Mouse (Mus musculus) stomach, embryonic 15.5 days (tissue): ENCODE measurements at regions not wholly inside any gene's neighbourhood (a gene's known extent, or its start where the extent isn't known, plus 50 kb on each side); places are given as distances from the start of the nearest gene placed in this dataset.

Source experiments
- ATAC-seq: fragments of 200-750 bp; cut with Nextera tagmentation; 2 replicates; pipeline ENCODE4 v1.8.0; 2017; ENCODE audit warnings: low read depth, moderate number of reproducible peaks, moderate TSS enrichment; ENCODE audit not compliant: insufficient read depth, low FRiP score
- H3K27ac ChIP-seq: fragments of 300-500 bp; sonication (generic); 2 replicates; pipeline ENCODE4 v1.5.1; 2015; ENCODE audit warnings: mild to moderate bottlenecking, inconsistent platforms
- H3K27me3 ChIP-seq: fragments of 300-500 bp; sonication (generic); replicated peaks from 2 replicates; pipeline ENCODE4 v1.6.1; 2015; ENCODE audit warnings: inconsistent platforms
- H3K36me3 ChIP-seq: fragments of 300-500 bp; sonication (generic); 2 replicates; pipeline ENCODE4 v1.6.1; 2015; ENCODE audit warnings: inconsistent platforms
- H3K4me1 ChIP-seq: fragments of 300-500 bp; sonication (generic); 2 replicates; pipeline ENCODE4 v1.6.1; 2015; ENCODE audit warnings: inconsistent platforms
- H3K4me2 ChIP-seq: fragments of 300-500 bp; sonication (generic); 2 replicates; pipeline ENCODE4 v1.6.1; 2015; ENCODE audit warnings: mild to moderate bottlenecking, inconsistent platforms
- H3K4me3 ChIP-seq: fragments of 300-500 bp; sonication (generic); replicated peaks from 2 replicates; pipeline ENCODE4 v1.5.1; 2015; ENCODE audit warnings: inconsistent platforms
- H3K9ac ChIP-seq: fragments of 300-500 bp; sonication (generic); 2 replicates; pipeline ENCODE4 v1.6.1; 2015; ENCODE audit warnings: inconsistent platforms
- H3K9me3 ChIP-seq: fragments of 300-500 bp; sonication (generic); 2 replicates; pipeline ENCODE4 v1.6.1; 2016; ENCODE audit warnings: inconsistent platforms
- WGBS: fragments of 180-500 bp; shearing (Covaris S2); methylation state at CpG from one replicate; pipeline ENCODE4 v1.1.7; 2015; 5-methylcytosine and 5-hydroxymethylcytosine counted together

GRCm38 (mm10) chr13:44101161-44101560 is 316.6 kb downstream of the Cd83 start:
- ATAC-seq = no peak
- WGBS = 37% methylated on average over 6 of the region's 6 CpGs
- no peaks in the 10 kb centered on the region for H3K9me3 ChIP-seq
- H3K27me3 ChIP-seq = 0 out of 2 replicates have a peak, but pooled peaks cover 5% of the 10 kb centered on the region
- H3K4me1 ChIP-seq = no peaks in the 10 kb centered on the region
- no peak overlapping the region for H3K27ac ChIP-seq
- no peak overlapping the region for H3K9ac ChIP-seq
- H3K4me3 ChIP-seq = no peak overlapping the region
- H3K36me3 ChIP-seq = no peaks in the 10 kb centered on the region
- H3K4me2 ChIP-seq = peak overlapping the region; percentile 20

GRCm38 (mm10) chr13:44101806-44102205 is 317.2 kb downstream of the Cd83 start:
- H3K27ac ChIP-seq = no peak overlapping the region
- H3K4me3 ChIP-seq = no peak overlapping the region
- no peak overlapping the region for H3K9ac ChIP-seq
- H3K4me2 ChIP-seq = no peak overlapping the region
- H3K9me3 ChIP-seq = no peaks in the 10 kb centered on the region
- no peaks in the 10 kb centered on the region for H3K36me3 ChIP-seq
- WGBS = 79% methylated on average over 6 of the region's 6 CpGs
- H3K4me1 ChIP-seq = no peaks in the 10 kb centered on the region
- ATAC-seq = no peak
- H3K27me3 ChIP-seq = 0 out of 2 replicates have a peak, but pooled peaks cover 5% of the 10 kb centered on the region

- 62% methylated on average over 4 of the region's 4 CpGs for WGBS
- H3K27me3 ChIP-seq = 0 out of 2 replicates have a peak, but pooled peaks cover 5% of the 10 kb centered on the region
- no peak for ATAC-seq
- no peaks in the 10 kb centered on the region for H3K4me1 ChIP-seq
- no peak overlapping the region for H3K4me2 ChIP-seq
- H3K9me3 ChIP-seq = no peaks in the 10 kb centered on the region
- no peak overlapping the region for H3K4me3 ChIP-seq
- H3K36me3 ChIP-seq = no peaks in the 10 kb centered on the region
- H3K9ac ChIP-seq = no peak overlapping the region
- H3K27ac ChIP-seq = no peak overlapping the region
Measured at GRCm38 (mm10) chr13:44102257-44102656, 317.7 kb downstream of the Cd83 start.

- WGBS = 90% methylated on average over 7 of the region's 7 CpGs
- ATAC-seq = no peak
- no peak overlapping the region for H3K4me2 ChIP-seq
- no peak overlapping the region for H3K4me3 ChIP-seq
- no peaks in the 10 kb centered on the region for H3K4me1 ChIP-seq
- no peak overlapping the region for H3K9ac ChIP-seq
- H3K27me3 ChIP-seq = 0 out of 2 replicates have a peak, but pooled peaks cover 5% of the 10 kb centered on the region
- H3K36me3 ChIP-seq = no peaks in the 10 kb centered on the region
- no peak overlapping the region for H3K27ac ChIP-seq
- H3K9me3 ChIP-seq = no peaks in the 10 kb centered on the region
Measured at GRCm38 (mm10) chr13:44103340-44103739, 318.8 kb downstream of the Cd83 start.

DNA sequence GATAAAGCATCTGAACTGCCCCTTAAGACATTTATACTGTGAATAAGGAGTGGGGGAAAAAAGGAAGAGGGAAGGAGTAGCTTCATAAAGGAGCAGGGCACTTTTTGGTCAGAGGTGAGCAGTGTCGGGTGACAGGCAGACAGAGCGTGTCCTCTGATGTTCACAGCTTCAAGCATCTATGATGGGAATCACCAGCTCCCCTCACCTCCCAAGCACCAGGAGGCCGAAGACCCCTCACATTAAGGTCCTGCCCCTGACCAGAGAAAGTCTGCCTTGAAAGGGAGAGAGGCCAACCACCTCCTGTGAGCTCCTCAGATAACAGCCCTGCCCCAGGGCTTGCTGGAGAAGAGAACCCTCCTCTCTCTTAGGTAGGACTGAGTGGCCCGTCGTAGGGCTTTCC is 320.6 kb downstream of the Cd83 start:
- WGBS = 76% methylated on average over 5 of the region's 5 CpGs

DNA sequence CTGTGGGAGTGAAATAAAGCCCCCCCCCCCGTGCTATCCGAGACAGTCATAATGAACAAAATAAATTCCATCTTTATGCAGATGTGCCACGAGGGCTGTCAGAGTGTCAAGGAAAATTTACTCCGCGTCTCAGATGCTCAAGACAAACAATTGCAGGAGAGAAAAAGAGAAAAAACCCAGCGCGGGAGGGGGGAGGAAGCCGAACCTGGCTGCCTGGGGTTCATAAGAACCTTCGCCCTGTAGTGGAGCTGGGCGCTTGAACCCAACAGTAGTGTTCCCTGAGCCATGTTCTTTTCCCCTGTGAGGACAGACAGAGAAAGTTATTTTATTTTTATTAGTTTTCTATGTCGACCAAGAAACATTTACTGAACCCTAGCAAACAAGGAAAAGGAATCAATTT is 324.1 kb downstream of the Cd83 start:
- H3K4me1 ChIP-seq = no peaks in the 10 kb centered on the region
- H3K36me3 ChIP-seq = no peaks in the 10 kb centered on the region
- 78% methylated on average over 11 of the region's 11 CpGs for WGBS
- H3K4me2 ChIP-seq = no peak overlapping the region
- no peaks in the 10 kb centered on the region for H3K27me3 ChIP-seq
- no peaks in the 10 kb centered on the region for H3K9me3 ChIP-seq
- H3K27ac ChIP-seq = no peak overlapping the region
- H3K9ac ChIP-seq = no peak overlapping the region
- H3K4me3 ChIP-seq = no peak overlapping the region
- ATAC-seq = no peak

More for the DNA sequence above, 320.6 kb downstream of the Cd83 start:
- Histone ChIP-seq H3K9ac (no peak overlapping the region), H3K4me2 (no peak overlapping the region), H3K27ac (no peak overlapping the region), H3K4me1 (no peaks in the 10 kb centered on the region), H3K9me3 (no peaks in the 10 kb centered on the region), H3K36me3 (no peaks in the 10 kb centered on the region), H3K27me3 (0 out of 2 replicates have a peak, but pooled peaks cover 5% of the 10 kb centered on the region), H3K4me3 (no peak overlapping the region)
- no peak for ATAC-seq

DNA sequence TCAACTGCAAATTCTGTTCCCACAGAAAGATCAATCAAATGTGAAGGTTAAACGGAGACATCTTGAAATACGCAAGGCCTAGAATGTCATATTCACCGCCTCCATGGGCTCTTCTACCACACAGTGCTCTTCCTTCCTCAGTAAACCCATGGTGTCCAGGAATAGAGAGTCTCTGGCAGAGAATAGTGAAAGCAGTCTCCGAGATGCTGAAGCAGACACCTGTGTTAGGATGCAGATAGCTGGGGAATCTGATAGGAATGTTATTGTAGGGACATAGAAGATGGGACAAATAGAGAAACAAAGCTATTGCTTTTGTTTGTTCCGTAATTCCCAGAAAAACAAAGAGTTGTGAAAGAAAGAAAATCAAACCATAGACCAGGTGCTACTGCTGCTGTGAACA is 328.5 kb downstream of the Cd83 start:
- Histone ChIP-seq H3K9ac (no peak overlapping the region), H3K4me1 (no peaks in the 10 kb centered on the region), H3K27me3 (no peaks in the 10 kb centered on the region), H3K4me3 (no peak overlapping the region), H3K9me3 (no peaks in the 10 kb centered on the region), H3K36me3 (no peaks in the 10 kb centered on the region), H3K27ac (no peak overlapping the region), H3K4me2 (no peak overlapping the region)
- WGBS = 83% methylated on average over 5 of the region's 5 CpGs
- no peak for ATAC-seq

DNA sequence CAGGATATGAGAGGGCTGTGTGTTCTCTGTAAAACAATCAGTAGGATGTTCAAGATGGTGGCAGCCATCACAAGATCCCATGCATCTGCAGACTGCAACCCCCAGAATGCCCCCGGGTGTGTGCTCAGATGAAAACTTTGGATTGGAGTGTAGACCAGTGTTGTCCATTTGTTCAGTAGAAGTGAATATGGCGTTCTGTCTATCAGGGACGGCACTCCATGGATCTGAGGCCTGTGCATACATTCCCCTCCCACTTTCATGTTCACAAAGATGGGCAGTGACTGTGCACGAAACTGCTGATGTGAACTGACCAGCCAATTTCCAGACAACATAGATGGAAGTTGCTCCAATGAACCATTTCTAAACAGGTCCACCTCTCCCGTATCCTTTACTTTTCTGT is 330.3 kb downstream of the Cd83 start:
- Histone ChIP-seq H3K9me3 (no peaks in the 10 kb centered on the region), H3K4me2 (no peak overlapping the region), H3K27ac (no peak overlapping the region), H3K9ac (no peak overlapping the region), H3K36me3 (no peaks in the 10 kb centered on the region), H3K4me3 (no peak overlapping the region), H3K4me1 (no peaks in the 10 kb centered on the region), H3K27me3 (no peaks in the 10 kb centered on the region)
- no peak for ATAC-seq
- WGBS = 91% methylated on average over 5 of the region's 5 CpGs

DNA sequence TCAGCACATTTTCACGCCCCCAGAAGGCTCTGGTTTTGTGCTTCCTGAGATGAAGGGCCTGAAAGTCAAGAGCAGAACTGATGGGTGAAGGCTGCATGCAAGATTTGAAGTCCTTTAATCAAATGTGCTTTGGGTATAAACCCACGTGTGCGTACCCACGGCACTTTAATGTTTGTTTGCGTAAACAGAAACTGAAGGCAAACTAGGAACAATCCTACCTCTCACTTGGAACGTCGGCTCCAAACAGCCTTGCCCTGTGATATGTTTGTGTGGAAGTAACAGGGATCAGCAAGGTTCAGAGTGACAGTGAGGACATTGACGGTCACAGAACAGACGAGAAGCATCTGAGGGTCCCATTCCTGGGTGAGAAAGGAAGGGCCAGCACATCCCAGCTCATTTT is 333.3 kb downstream of the Cd83 start:
- no peak overlapping the region for H3K9ac ChIP-seq
- H3K4me3 ChIP-seq = no peak overlapping the region
- no peak overlapping the region for H3K4me2 ChIP-seq
- WGBS = 67% methylated on average over 9 of the region's 9 CpGs
- ATAC-seq = no peak
- H3K9me3 ChIP-seq = no peaks in the 10 kb centered on the region
- H3K27ac ChIP-seq = no peak overlapping the region
- no peaks in the 10 kb centered on the region for H3K27me3 ChIP-seq
- H3K4me1 ChIP-seq = no peaks in the 10 kb centered on the region
- no peaks in the 10 kb centered on the region for H3K36me3 ChIP-seq

DNA sequence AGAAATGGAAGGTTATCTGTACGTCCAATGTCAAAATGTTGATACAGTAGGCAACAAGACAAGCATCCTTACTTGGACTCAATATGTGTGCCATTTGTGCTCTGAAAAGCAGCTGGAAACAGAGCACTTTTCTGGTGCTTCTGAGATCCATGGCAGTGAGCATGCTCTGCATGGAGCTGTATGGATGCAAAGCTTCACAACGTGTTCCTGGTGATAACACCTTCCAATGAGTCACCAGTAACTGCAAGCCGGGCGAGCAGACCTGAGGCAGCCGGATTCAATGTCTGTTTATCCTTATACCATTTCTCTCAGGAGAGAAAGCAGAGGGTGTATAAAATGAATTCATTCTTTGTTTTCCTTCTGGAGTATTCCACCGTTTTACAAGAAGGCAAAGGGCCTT is 334.3 kb downstream of the Cd83 start:
- no peak overlapping the region for H3K4me3 ChIP-seq
- no peak overlapping the region for H3K27ac ChIP-seq
- no peak overlapping the region for H3K4me2 ChIP-seq
- no peak overlapping the region for H3K9ac ChIP-seq
- ATAC-seq = no peak
- H3K9me3 ChIP-seq = no peaks in the 10 kb centered on the region
- H3K4me1 ChIP-seq = no peaks in the 10 kb centered on the region
- no peaks in the 10 kb centered on the region for H3K36me3 ChIP-seq
- WGBS = 78% methylated on average over 6 of the region's 6 CpGs
- H3K27me3 ChIP-seq = no peaks in the 10 kb centered on the region

DNA sequence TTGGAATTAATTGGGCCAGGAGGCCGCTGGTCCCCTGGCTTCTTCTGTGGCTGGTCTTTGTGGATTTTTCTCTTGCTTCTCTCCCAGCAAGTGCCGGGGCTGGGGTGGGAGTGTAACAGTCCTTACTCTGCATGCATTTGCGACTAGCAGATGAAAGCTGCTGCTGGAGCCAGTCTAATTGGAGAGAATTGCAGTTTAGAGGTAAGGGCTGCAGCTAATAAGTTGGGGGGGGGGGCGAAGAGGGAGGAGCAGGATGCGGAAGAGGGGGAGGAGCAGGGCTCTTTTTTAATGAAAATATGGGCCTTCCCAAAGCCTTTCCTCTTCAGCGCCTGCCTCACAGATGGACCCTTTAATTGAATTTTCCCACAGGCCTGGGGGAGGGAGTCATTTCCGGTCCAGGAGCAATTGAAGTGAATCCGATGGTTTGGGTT is 336.7 kb downstream of the Cd83 start:
- Histone ChIP-seq H3K9me3 (no peaks in the 10 kb centered on the region), H3K36me3 (no peaks in the 10 kb centered on the region), H3K4me3 (no peak overlapping the region), H3K4me2 (no peak overlapping the region), H3K27me3 (no peaks in the 10 kb centered on the region), H3K4me1 (no peaks in the 10 kb centered on the region), H3K27ac (no peak overlapping the region), H3K9ac (no peak overlapping the region)
- WGBS = 57% methylated on average over 7 of the region's 8 CpGs
- no peak for ATAC-seq

DNA sequence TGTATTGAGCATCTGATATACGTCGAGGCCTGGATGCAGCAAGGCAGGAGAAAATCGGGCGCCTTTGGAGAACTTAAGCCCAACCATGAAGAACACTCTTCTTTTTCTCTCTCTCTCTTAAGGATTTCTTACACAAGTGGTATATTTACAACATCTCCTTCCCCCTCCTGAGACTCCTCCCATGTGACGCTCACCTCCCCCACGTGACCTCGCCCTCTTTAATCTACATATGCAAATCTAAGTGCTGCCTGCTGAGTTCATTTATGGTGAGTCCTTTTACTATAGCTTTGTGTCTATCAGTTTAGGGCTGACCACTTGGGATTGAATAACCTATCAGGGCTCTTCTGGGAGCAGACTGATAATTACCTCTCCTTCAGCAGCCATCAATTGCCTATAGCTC is 337.4 kb downstream of the Cd83 start:
- Histone ChIP-seq H3K27me3 (no peaks in the 10 kb centered on the region), H3K36me3 (no peaks in the 10 kb centered on the region), H3K4me1 (0 out of 2 replicates have a peak, but pooled peaks cover 3% of the 10 kb centered on the region), H3K4me3 (no peak overlapping the region), H3K27ac (no peak overlapping the region), H3K9ac (no peak overlapping the region), H3K9me3 (no peaks in the 10 kb centered on the region), H3K4me2 (no peak overlapping the region)
- WGBS = 81% methylated on average over 7 of the region's 7 CpGs
- no peak for ATAC-seq

DNA sequence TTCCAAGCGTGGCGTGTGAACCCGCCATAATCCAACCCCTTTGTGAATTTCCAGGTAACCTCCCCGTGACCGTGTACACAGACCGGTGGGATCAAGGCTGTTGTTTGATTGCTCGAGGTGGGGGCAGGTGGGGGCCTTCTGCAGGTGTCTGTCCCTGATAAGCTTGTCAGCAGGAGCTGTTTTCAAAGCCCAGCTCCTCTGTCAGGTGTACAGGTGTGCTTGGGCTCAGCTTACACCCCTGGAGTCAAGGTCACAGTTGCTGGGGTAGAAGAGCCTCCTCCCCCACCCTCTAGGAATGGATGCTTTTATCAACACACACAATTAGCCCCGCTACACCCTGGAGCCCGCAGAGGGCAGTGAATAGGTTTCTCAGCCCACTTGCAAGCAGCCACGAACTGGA is 341.6 kb downstream of the Cd83 start:
- Histone ChIP-seq H3K27ac (no peak overlapping the region), H3K9me3 (no peaks in the 10 kb centered on the region), H3K9ac (no peak overlapping the region), H3K4me3 (no peak overlapping the region), H3K4me1 (0 out of 2 replicates have a peak, but pooled peaks cover 3% of the 10 kb centered on the region), H3K27me3 (no peaks in the 10 kb centered on the region), H3K36me3 (no peaks in the 10 kb centered on the region), H3K4me2 (0 out of 2 replicates have a peak overlapping the region, but pooled peaks have one; percentile 25)
- 30% methylated on average over 10 of the region's 10 CpGs for WGBS
- peak; percentile 92 for ATAC-seq
